Mouse (Mus musculus): ENCODE data around the gene Pik3r4.
A peak's percentile ranks its signal among the peaks of the same experiment; 100 is the strongest.
"Not testable (repeated sequence)": the region's sequence is repeated elsewhere in the genome, so short reads cannot be mapped to it uniquely, and the experiment has no call there.

Gene Pik3r4

DNA sequence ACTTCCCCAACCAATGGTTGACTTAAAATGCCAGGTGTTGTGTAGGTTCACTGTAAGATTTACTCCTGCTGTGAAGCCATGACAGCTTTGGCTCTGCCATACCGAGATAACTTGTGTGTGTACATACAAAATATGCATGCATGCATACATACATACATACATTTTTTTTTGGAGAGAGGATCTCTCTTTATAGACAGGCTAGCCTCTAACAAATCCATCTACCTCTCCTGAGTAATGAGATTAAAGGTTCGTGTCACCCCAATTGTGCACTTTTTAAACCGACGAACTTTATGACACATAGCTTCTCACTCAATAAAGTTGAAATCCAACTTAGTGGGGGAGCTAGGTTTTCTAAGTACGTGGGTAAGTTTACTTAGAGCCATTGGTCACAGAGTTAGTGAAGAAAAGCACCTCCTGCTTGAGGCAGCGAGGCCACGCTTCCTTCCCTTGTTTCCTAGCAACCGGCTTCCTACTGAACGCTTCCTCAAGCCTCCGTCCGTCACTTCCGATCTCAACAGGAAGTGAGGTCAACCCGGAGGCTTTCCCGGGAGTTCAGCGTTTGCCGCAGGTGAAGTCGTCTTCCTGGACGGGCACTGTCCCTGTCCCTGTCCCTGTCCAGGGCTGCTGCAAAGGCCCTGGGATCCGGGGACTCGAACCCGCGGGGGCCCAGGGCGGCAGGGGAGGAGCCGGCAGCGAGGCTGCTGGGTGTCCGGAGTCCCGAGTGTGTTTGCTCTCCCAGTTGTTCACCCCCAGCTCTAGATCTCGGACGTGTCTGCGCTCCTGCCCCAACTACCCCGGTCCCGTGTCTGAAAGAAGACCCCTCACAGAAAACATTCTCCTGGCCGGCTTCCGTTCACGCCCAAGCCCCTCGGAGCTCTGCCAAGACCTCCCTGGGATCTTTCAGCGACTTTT is at the start of gene Pik3r4:
Gene Pik3r4, plus strand, starts transcription at position 519 of the 912 bp plus-strand sequence.
- peak; percentile 46 to 59 for DNase-seq (ENCODE audit: low read depth in 1 of 2, low spot score in 2 of 2)

- no peak for DNase-seq (ENCODE audit: low read depth in 1 of 2, low spot score in 2 of 2)
Measured at GRCm38 (mm10) chr9:105598906-105599305, 43.9 kb upstream of the Pik3r4 start.

- no peak for DNase-seq (ENCODE audit: low read depth in 1 of 2, low spot score in 2 of 2)
Measured at GRCm38 (mm10) chr9:105611980-105612771, 30.6 kb upstream of the Pik3r4 start.

DNA sequence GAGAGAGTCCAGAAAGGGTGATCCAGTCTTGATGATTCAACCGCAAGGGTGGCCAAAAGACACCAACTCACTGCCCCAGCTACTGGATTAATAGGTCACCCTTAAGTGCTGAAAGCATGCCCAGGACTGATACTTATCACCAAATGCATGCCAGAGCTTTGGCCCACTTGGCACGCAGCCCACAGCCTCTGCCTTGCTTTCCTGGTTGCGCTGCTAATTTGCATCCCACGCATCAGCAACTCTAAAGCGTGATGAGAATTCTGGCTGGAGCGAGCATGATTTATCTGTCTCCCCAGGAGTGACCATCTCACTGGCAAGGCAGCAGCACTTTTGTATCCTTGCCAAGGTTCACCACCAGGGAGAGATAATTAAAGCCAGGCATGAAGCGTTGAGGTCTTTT is 29.9 kb upstream of the Pik3r4 start:
- no peak for DNase-seq (ENCODE audit: low read depth in 1 of 2, low spot score in 2 of 2)

- DNase-seq (ENCODE audit: low read depth in 1 of 2, low spot score in 2 of 2) = no peak
Measured at GRCm38 (mm10) chr9:105615952-105616351, 26.8 kb upstream of the Pik3r4 start.

GRCm38 (mm10) chr9:105617274-105617673 is 25.5 kb upstream of the Pik3r4 start:
- not testable (repeated sequence) for DNase-seq (ENCODE audit: low read depth in 1 of 2, low spot score in 2 of 2)

DNA sequence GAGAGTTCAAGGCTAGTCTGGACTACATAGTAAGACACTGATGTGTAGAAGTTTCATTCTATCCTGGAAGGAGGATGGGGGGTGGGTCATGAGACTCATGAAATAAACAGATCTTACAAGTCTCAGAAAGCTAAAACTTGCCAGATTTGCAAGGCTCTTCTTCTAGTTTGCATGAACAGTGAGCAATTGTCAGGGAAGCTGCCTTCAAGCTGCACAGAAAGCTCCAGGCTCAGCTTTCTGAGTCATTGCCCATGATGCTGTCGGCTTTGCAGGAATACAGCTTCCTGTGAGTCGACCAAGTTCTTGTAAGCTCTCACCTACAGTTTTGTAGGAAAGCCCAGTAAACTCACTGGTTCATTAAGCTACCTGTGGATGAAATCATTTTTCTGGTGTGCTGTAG is 8.8 kb upstream of the Pik3r4 start:
- DNase-seq (ENCODE audit: low read depth in 1 of 2, low spot score in 2 of 2) = no peak

- not testable (repeated sequence) for DNase-seq (ENCODE audit: low read depth in 1 of 2, low spot score in 2 of 2)
Measured at GRCm38 (mm10) chr9:105641377-105641776, 1.4 kb upstream of the Pik3r4 start.

DNA sequence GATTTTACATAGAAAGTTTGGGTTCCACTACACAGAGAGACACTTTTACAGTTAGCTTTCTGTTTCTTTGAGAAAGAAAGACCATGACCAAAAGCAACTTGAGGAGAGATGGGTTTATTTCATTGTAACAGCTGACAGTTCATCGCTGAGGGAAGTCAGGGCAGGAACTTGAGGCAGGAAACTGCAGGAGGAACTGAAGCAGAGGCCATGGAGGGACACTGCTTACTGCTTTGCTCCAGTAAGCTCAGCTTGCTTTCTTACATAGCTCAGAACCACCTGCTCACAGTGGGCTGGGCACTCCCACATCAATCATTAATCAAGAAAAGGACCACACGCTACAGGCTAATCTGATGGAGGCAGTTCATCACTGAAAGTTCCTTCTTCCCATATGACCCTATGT is 13.4 kb downstream of the Pik3r4 start:
- no peak for DNase-seq (ENCODE audit: low read depth in 1 of 2, low spot score in 2 of 2)

DNA sequence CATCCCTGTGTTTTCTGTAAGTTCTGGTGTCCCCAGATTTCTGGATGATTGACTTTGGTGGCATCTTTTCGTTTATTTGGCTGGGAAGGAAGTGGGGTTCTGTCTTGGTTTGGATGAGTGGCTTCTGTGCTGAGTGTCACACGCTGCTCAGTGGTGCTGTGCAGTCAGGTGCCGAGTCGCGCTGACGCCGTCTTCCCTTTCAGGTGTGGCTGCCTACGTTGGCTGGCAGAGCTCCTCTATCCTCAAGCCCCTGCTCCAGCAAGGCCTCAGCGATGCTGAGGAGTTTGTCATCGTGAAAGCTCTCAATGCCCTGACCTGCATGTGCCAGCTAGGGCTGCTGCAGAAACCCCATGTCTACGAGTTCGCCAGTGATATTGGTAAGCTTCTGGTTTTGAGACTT is 15.4 kb downstream of the Pik3r4 start:
- DNase-seq (ENCODE audit: low read depth in 1 of 2, low spot score in 2 of 2) = no peak

GRCm38 (mm10) chr9:105659877-105660276 is 17.1 kb downstream of the Pik3r4 start:
- DNase-seq (ENCODE audit: low read depth in 1 of 2, low spot score in 2 of 2) = no peak

DNA sequence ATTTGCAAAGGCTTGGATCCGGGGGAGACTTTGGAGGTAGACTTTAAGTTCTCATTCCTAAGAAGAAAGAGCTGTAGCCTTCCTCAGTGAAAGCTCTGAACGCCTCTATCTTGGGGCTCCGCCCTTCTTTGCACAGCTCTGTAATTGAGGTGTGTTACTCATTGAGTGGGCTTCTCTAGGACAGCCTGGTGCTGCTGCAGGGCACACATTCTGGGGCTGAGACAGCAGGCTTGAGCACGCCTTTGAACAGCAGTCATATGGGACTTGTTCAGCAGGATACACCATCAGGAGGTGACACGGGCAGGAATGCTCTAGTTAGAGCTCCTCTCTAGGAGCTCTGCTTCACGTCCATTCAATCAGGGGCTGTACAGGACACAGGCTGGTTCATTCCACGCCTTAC is 22.5 kb downstream of the Pik3r4 start:
- DNase-seq (ENCODE audit: low read depth in 1 of 2, low spot score in 2 of 2) = no peak

DNA sequence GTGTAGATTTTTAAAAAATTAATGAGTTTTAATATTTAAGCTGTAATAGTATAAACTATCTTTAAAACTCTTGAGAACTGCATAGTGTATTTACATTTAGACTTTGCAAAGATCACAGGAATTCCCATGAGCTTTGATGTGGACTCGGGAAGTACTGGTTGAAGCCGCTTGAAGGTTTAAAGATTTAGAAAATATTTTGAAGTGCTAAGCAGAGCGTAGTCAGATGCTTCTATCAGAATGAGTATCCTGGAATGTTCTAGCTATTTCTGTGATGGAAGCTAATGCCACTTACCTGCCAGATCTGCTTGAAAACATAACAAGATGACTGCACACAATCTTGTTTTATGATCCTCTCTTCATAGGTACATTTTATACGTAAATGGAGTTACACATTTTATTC is 28.1 kb downstream of the Pik3r4 start:
- no peak for DNase-seq (ENCODE audit: low read depth in 1 of 2, low spot score in 2 of 2)

GRCm38 (mm10) chr9:105672032-105672431 is 29.3 kb downstream of the Pik3r4 start:
- no peak for DNase-seq (ENCODE audit: low read depth in 1 of 2, low spot score in 2 of 2)

GRCm38 (mm10) chr9:105675941-105676340 is 33.2 kb downstream of the Pik3r4 start:
- no peak for DNase-seq (ENCODE audit: low read depth in 1 of 2, low spot score in 2 of 2)

GRCm38 (mm10) chr9:105681386-105681785 is 38.6 kb downstream of the Pik3r4 start:
- no peak for DNase-seq (ENCODE audit: low read depth in 1 of 2, low spot score in 2 of 2)

- DNase-seq (ENCODE audit: low read depth in 1 of 2, low spot score in 2 of 2) = no peak
Measured at GRCm38 (mm10) chr9:105684549-105685165, 41.9 kb downstream of the Pik3r4 start.

DNA sequence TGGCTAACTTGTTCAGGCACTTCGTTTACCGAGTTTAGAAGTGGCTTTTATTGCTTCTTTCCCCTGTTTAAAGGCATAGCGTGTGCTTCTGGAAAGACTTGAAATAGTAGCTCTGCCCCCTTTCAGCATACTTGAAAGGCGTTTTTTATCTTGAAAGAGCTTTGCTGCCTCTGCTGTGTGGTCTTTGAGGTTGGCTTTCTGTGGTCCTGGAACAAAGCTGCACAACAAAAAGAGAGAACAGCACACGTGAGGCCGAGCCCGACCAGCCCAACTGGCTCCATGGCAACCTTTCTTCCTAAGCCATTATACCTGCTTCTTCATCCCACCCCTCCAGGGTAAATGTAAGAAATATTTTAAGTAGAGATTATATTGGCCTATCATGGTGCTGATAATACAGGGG is 46.7 kb downstream of the Pik3r4 start:
- DNase-seq (ENCODE audit: low read depth in 1 of 2, low spot score in 2 of 2) = no peak

DNA sequence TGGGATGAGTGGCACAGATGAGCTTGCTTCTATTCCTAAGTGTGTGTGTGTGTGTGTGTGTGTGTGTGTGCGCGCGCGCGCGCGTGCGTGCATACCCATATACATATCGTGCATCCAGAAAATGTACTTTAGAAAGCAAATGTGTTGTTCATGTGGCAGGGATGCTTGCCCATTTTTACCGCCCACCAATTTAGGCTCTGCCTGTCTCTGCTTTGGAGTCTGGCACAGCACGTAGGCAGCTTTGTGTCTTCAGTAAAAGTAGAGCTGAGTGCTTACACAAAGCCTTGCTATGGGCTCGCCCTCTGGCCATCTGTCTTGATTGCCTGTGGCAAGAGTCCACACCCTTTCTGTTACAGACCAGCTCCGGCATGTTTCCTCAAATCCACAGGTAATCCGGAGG is 49.7 kb downstream of the Pik3r4 start:
- DNase-seq (ENCODE audit: low read depth in 1 of 2, low spot score in 2 of 2) = no peak

DNA sequence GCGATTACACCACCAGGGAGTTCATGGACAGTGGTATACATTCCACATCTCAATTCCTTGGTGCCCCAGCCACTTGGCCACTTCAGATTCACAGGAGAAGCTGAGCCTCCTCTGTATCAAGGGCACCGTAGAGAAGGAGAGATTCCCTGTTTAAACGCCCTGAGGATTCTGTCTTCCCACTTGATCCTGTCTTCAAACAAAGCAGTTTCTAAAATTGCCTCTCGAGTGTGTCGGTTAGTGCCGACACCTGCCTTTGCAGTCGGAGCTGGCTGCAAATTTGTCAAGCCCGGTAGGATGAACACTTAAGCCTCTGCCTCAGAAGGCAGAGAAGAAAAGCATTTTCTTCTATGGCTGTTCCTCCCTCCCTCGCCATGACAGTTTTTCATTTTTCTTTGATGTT is 50.3 kb downstream of the Pik3r4 start:
- no peak for DNase-seq (ENCODE audit: low read depth in 1 of 2, low spot score in 2 of 2)

DNA sequence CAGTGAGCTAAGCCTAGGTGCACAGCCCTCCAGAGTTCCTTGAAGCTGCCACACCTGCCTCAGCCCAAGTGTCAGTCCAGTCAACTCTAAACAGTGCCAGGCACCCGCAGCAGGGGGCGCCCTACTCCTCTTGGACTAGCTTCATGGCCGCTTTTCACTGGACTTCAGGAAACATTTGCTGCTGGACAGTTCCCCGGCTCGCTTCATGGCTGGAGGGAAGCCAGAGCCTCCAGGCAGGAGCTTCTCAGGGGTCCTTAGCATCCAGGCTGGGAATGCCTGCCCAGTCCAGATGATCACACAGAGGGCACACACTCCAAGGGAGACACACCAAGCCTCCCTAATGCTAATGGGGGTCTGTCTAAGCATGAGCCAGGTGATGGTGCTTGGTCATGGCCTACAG is 51.1 kb downstream of the Pik3r4 start:
- DNase-seq (ENCODE audit: low read depth in 1 of 2, low spot score in 2 of 2) = peak in 1 of 2 experiments; percentile 36
